Mouse (Mus musculus): ENCODE data around the gene Gm5269.

Gene Gm5269

DNA sequence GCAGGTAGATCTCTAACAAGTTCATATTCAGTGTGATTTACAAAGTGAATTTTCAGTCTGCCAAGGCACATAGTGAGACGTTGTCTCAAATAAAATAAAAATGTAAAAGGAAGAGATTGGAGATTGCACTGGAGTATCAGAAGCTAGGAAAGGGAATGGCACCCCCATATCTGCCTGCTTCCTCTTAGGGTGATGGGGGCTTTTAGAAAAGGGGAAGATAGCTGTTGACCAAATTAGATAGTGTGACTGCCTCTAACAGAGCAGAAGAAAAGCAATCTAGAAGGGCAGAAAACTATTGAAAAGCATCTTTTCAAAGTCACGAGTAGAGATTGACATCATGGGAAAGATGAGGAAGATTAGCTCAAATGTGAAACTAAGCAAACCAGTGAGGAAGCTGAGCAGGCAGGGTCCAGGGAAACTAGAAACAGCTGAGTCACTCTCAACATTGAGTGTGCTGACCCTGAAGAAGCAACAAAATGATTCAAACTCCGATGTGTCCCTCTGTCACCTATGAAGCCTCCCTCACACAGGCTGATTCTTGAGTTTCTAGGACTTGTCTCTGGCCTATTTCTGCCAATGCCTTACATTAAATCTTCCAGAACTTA, 8.7 kb downstream of the Gm5269 start:
- DNase-seq (ENCODE audit: low spot score in 2 of 2), result no peak

DNA sequence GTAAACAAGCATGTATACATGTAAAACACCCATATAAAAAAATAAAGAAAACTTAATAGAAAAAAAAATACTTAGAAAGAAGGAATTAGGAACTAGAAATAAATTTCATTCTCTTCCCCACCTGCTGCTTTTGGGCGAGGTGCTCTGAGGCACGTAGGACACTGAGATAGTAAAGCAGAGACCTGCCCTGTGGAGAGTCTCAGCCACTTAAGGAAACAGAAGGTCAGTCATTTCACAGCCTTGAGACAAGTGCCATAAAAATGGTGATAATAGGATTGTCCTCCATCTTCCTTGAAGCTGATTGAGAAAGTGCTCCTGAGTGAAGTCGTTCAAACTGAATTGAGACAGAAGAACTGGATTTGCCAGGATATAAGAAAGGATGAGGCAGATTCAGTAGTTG, 12.6 kb downstream of the Gm5269 start:
- DNase-seq (ENCODE audit: low spot score in 2 of 2), result no peak

DNA sequence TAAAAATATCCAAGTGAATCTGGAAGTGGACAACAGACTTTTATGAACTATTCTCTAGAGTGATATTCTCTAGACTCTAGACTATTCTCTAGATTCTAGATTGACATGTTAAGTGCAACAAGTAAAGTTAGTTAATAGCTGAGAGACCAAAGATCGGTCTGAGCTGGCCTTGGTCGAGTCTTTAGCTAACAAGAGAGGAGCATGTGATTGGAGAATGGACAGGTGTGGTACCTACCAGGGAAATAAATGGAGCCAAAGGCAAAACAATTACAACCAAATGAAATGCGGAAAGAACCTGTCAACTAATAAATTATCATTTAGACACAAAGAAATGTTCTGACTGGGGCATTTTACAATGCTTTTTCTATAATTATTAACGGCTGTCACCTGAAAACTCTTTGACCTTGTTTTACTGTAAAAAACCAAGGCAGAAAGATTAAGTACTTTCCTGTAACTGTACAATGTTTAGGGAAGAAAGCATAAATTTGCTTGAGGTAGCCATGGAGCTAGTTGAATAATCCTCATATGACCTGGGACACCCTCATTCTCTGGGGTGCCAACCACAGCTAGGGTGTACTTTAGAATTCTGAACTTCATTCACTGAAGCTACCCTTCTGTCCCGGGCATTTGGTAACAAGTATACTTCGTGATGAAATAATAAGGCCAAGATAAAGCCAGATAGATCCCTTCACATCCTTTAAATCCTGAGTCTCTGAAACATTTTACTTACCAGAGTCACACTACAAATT, 13.4 kb downstream of the Gm5269 start:
- no peak for DNase-seq (ENCODE audit: low spot score in 2 of 2)

DNA sequence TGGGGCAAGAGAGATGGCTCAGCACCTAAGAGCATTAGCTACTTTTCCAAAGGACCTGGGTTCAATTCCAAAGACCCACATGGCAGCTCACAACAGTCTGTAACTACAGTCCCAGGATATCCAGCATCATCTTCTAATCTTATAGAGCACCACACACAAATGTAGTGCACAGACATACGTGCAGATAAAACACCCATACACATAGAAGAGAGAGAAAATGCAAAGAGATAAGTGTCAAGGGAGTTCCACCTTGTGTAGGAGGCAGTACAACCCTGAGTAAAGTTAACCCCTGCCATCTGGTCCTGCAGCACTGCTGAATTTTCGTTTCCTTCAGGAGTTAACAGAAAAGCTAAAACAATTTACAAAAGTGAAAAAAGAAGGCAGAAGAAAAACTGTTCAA, 14.4 kb downstream of the Gm5269 start:
- DNase-seq (ENCODE audit: low spot score in 2 of 2), result no peak

- no peak for DNase-seq (ENCODE audit: low spot score in 2 of 2)
These were observed 16.8 kb downstream of the Gm5269 start for GRCm38 (mm10) chr1:45873250-45873649.

- DNase-seq (ENCODE audit: low spot score in 2 of 2), result no peak
These were observed 21.5 kb downstream of the Gm5269 start for GRCm38 (mm10) chr1:45868479-45869137.

DNA sequence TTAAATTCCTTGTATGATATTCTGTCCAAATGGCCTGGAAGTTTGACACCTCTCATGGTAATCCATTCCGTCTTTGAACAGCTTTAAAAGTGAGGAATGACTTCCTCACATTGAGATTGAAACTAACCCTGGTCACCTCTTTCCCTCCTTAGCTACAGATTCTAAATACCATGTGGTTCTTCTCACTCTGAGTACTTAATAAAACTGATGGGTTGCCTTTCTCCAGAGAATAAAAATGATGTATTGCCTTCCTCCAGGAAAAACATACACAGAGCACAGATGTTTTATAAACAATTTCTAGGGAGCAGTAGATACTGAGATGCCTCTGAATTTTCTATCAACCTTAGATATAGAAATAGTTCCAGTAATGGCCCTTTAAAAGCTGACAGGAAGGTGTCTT, 22.0 kb downstream of the Gm5269 start:
- DNase-seq (ENCODE audit: low spot score in 2 of 2), result no peak

DNA sequence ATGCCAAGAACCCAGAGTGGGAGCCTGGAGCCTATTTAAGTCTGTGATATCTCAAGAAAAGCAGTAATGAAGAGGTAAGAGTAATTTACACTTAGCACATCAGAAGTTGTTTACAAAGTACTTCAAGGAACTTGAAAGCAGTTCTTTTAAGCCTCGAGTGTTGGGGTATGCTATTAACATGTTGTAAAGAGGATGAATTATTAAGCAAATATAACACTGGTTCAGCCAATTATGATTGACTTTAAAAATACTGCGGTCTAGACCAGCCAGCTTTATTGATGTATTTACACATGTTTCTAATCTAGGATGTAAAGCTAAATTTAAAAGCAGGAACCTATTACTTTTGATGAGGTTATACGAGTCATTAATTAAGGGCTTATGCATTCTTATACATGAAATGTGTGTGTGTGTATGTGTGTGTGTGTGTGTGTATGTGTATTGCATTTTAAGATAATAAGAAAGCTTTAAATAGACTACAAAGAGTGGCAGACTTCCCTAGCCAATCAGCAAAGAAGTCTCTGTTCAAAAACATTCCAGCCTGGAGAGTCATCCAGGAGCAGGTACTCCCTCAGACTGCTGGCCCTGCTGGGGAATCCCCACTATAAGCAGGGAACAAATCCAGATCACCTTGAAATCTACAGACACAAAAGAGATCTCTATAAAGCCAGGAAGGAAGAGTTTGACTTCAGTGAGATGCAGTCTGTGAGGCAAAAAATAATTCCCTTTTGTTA, 23.6 kb downstream of the Gm5269 start:
- DNase-seq (ENCODE audit: low spot score in 2 of 2), result no peak

DNA sequence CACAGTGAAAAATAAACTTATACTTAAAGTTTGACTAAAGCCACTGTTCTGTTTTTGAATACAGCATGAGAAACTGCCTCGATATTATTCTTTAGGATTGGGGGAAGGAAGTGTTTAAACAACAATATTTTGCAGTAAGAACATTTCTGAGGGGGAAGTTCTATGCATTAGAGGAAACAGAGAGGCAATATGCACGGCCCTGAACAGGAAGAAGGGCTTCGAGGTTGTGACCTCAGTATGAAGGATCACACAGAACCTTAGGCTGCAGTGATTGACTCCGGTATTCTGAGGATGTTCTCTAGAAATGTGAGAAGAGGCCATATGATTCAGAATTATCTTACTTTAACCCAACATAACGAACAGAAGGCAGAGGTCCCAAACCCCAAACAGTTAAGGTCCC, 24.3 kb downstream of the Gm5269 start:
- no peak for DNase-seq (ENCODE audit: low spot score in 2 of 2)

DNA sequence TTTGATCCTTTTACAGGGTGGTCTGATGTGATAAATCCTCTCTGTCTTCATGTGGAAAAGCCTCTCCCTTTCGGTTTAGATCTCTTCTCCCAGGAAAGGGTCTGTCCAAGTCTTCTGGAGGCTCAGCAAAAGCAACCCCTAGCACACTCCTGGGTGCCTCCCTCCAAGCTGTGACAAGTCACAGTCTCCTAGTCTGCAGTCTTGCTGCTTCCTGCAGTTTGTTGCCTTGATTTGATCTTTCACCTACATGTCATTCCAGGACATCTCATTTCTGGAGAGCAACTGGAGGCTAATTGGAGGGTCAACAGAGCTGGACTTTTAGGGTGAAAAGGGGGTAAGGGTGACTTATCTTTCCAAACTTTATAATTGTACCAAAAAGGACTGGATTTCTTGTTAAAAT, 24.8 kb downstream of the Gm5269 start:
- DNase-seq (ENCODE audit: low spot score in 2 of 2), result no peak

GRCm38 (mm10) chr1:45864564-45865014, 25.5 kb downstream of the Gm5269 start:
- DNase-seq (ENCODE audit: low spot score in 2 of 2), result no peak

DNA sequence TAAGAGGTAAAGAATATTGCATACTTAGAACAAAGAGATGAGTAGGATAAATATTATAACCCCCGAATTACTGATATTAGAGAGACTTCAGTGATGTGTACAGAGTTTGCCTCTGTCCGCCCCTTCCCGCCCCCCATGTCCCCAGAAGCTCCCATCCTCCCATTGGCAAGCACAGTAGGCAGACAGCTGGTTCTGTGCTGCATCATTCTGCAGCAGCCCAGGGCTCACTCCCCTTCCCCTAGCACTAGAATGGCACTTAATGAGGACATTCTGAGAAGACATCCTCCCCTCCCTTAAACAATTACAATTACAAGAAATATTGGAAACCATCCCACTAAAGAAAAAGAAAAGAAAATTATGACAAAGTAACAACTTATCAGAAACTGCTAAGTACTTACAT, 26.4 kb downstream of the Gm5269 start:
- DNase-seq (ENCODE audit: low spot score in 2 of 2), result no peak

- DNase-seq (ENCODE audit: low spot score in 2 of 2), result no peak
These were observed 28.9 kb downstream of the Gm5269 start for GRCm38 (mm10) chr1:45861162-45861561.

GRCm38 (mm10) chr1:45860349-45860748, 29.7 kb downstream of the Gm5269 start:
- no peak for DNase-seq (ENCODE audit: low spot score in 2 of 2)

DNA sequence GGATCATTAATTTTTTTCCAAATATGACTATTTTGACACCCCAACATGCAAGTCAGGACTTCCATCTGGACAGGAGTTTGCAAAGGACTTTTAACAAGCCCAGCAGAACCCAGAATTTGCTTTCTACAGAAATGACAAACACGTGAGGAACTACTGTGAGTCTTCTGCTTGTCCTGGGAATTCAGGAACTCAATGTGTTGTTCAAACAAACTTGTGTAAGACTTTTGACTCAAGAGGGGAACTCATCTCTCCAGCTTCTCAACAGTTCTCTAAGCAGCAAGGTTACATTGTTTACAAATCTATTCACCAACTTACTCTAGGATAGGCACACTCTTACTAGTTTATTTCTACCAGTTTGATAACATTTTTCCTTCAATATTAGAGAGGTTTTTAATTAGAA, 32.0 kb downstream of the Gm5269 start:
- DNase-seq (ENCODE audit: low spot score in 2 of 2), result no peak

- no peak for DNase-seq (ENCODE audit: low spot score in 2 of 2)
These were observed 44.6 kb downstream of the Gm5269 start for GRCm38 (mm10) chr1:45845466-45845865.
